Mouse (Mus musculus) lung, postnatal 0 days (tissue): ENCODE data around the gene Med12l.

Experiments
- CTCF ChIP-seq: IDR thresholded peaks from 2 replicates; pipeline ENCODE4 v1.5.1; 2016; ENCODE audit warnings: antibody characterized with exemption, mild to moderate bottlenecking
- EP300 ChIP-seq: IDR thresholded peaks from 2 replicates; pipeline ENCODE4 v1.6.1; 2016; ENCODE audit warnings: antibody characterized with exemption, mild to moderate bottlenecking, control low read depth

DNA sequence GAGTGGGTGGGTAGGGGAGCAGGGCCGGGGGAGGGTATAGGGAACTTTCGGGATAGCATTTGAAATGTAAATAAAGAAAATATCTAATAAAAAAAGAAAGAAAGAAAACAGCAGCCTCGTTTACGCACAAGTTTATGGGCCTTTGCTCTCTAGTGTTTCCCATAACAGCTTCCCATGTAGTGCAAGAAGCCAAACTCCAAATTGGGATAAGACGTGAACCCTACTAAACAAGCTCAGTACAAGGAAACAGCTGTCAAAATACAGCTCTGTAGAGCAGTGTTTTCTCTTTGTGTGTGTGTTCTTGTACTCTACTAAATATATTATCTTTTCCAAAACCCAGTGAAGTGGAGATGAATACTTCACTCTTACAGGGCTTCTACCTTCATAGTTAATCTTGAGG is 139.6 kb downstream of the Med12l start:
- TF ChIP-seq CTCF (no peak), EP300 (no peak)
